Mouse (Mus musculus) heart, embryonic 12.5 days (tissue): ENCODE measurements around the gene Tctex1d4. TPM values are rescaled to one million over a fixed set of nuclear protein-coding genes. Genes with fewer than 3 reads are reported as not detected.
A peak's percentile ranks its signal among the peaks of the same experiment; 100 is the strongest.

Source experiments
- ATAC-seq: fragments of 200-750 bp; cut with Nextera tagmentation; 2 replicates; pipeline ENCODE4 v1.8.0; 2017; ENCODE audit warnings: moderate TSS enrichment, moderate library complexity; ENCODE audit not compliant: insufficient number of reproducible peaks, low FRiP score
- H3K27ac ChIP-seq: fragments of 300-500 bp; sonication (generic); 2 replicates; pipeline ENCODE4 v1.5.1; 2016; ENCODE audit warnings: mild to moderate bottlenecking, moderate library complexity; ENCODE audit not compliant: poor library complexity, severe bottlenecking
- H3K27me3 ChIP-seq: fragments of 300-500 bp; sonication (generic); replicated peaks from 2 replicates; pipeline ENCODE4 v1.6.1; 2016; ENCODE audit warnings: mild to moderate bottlenecking, moderate library complexity
- H3K36me3 ChIP-seq: fragments of 300-500 bp; sonication (generic); 2 replicates; pipeline ENCODE4 v1.6.1; 2016; ENCODE audit warnings: mild to moderate bottlenecking, moderate library complexity
- H3K4me1 ChIP-seq: fragments of 300-500 bp; sonication (generic); replicated peaks from 2 replicates; pipeline ENCODE4 v1.6.1; 2016; ENCODE audit warnings: mild to moderate bottlenecking
- H3K4me2 ChIP-seq: fragments of 300-500 bp; sonication (generic); 2 replicates; pipeline ENCODE4 v1.6.1; 2016; ENCODE audit warnings: mild to moderate bottlenecking, moderate library complexity
- H3K4me3 ChIP-seq: fragments of 300-500 bp; sonication (generic); 2 replicates; pipeline ENCODE4 v1.5.1; 2016; ENCODE audit warnings: mild to moderate bottlenecking
- H3K9ac ChIP-seq: fragments of 300-500 bp; sonication (generic); 2 replicates; pipeline ENCODE4 v1.6.1; 2016; ENCODE audit warnings: mild to moderate bottlenecking, moderate library complexity
- H3K9me3 ChIP-seq: fragments of 300-500 bp; sonication (generic); replicated peaks from 2 replicates; pipeline ENCODE4 v1.6.1; 2016; ENCODE audit warnings: mild to moderate bottlenecking, moderate library complexity
- WGBS: fragments of 180-500 bp; shearing (Covaris S2); methylation state at CpG from one replicate; pipeline ENCODE4 v1.1.7; 2016; 5-methylcytosine and 5-hydroxymethylcytosine counted together
- polyA plus RNA-seq: library from polyadenylated mRNA; unstranded; fragments of >200 nt; fragmentation: Nextera tagmentation; extraction: Ambion mirVana; gene quantifications from 2 replicates; pipeline ENCODE4 v1.2.1, GENCODE M21; 2016

Tctex1d4 gene
- polyA plus RNA-seq, 1 experiment from 2014 or later: not detected

DNA sequence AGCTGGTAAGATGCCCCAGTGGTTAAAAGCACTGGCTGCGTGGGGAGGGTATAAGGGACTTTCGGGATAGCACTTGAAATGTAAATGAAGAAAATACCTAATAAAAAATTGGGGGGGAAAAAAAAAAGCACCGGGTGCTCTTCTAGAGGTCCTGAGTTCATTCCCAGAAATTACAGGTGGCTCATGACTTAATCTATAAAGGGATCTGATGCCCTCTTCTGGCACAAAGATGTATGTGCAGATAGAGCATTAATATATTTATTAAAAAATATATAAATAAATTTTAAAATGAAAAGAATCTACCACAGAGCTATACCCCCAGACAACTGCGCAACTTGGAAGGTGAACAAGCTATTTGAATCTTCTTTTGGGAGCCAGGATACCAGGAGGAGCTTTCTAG, 14.0 kb downstream of the Tctex1d4 start:
- no peaks in the 10 kb centered on the region for H3K36me3 ChIP-seq
- H3K4me1 ChIP-seq: peaks cover 6% of the 10 kb centered on the region; the same call in 1 of the 2 replicates
- H3K27me3 ChIP-seq: no peaks in the 10 kb centered on the region
- H3K9ac ChIP-seq: no peak overlapping the region
- no peaks in the 10 kb centered on the region for H3K9me3 ChIP-seq
- H3K4me2 ChIP-seq: no peak overlapping the region
- no peak for ATAC-seq
- no peak overlapping the region for H3K27ac ChIP-seq
- 41% methylated on average over 4 of the region's 4 CpGs for WGBS
- H3K4me3 ChIP-seq: no peak overlapping the region

DNA sequence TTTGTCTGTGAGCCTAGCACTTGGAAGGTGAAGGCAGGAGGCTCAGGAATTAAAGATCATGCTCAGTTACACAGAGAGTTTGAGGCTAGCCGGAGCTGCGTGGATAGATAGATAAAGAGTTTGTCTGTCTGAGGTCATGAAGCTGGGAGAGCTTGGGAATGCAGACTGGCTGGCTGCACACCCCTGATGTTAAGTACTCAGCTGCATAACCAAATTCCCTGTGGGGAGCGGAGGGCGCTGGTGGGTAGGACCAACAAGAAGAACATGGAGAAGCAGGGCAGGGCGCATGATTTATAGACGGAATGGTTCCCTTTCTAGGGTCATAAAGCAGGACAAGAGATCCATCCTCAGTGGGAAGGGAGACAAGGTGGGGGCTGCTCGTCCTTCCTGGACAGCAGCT, 16.4 kb downstream of the Tctex1d4 start:
- ATAC-seq: no peak
- Histone ChIP-seq H3K4me1 (peaks cover 6% of the 10 kb centered on the region; the same call in 1 of the 2 replicates), H3K4me2 (no peak overlapping the region), H3K9me3 (no peaks in the 10 kb centered on the region), H3K27ac (no peak overlapping the region), H3K27me3 (no peaks in the 10 kb centered on the region), H3K36me3 (0 out of 2 replicates have a peak, but pooled peaks cover under 1% of the 10 kb centered on the region), H3K9ac (no peak overlapping the region), H3K4me3 (no peak overlapping the region)
- 41% methylated on average over 7 of the region's 7 CpGs for WGBS

- H3K27ac ChIP-seq: no peak overlapping the region
- no peak overlapping the region for H3K4me2 ChIP-seq
- no peak for ATAC-seq
- peaks cover 17% of the 10 kb centered on the region for H3K36me3 ChIP-seq
- no peaks in the 10 kb centered on the region for H3K27me3 ChIP-seq
- H3K9ac ChIP-seq: no peak overlapping the region
- peaks cover 6% of the 10 kb centered on the region; the same call in 1 of the 2 replicates for H3K4me1 ChIP-seq
- 91% methylated on average over 13 of the region's 13 CpGs for WGBS
- H3K9me3 ChIP-seq: no peaks in the 10 kb centered on the region
- no peak overlapping the region for H3K4me3 ChIP-seq
Measured at GRCm38 (mm10) chr4:117145248-117145647, 18.7 kb downstream of the Tctex1d4 start.

GRCm38 (mm10) chr4:117146176-117146575, 19.6 kb downstream of the Tctex1d4 start:
- peaks cover 26% of the 10 kb centered on the region for H3K36me3 ChIP-seq
- H3K4me3 ChIP-seq: no peak overlapping the region
- no peak; the same call in 1 of the 2 replicates for ATAC-seq
- H3K27ac ChIP-seq: no peak overlapping the region
- H3K4me2 ChIP-seq: no peak overlapping the region
- WGBS: 35% methylated on average over 15 of the region's 15 CpGs
- peaks cover 6% of the 10 kb centered on the region; the same call in 1 of the 2 replicates for H3K4me1 ChIP-seq
- H3K9ac ChIP-seq: no peak overlapping the region
- H3K9me3 ChIP-seq: no peaks in the 10 kb centered on the region
- no peaks in the 10 kb centered on the region for H3K27me3 ChIP-seq

DNA sequence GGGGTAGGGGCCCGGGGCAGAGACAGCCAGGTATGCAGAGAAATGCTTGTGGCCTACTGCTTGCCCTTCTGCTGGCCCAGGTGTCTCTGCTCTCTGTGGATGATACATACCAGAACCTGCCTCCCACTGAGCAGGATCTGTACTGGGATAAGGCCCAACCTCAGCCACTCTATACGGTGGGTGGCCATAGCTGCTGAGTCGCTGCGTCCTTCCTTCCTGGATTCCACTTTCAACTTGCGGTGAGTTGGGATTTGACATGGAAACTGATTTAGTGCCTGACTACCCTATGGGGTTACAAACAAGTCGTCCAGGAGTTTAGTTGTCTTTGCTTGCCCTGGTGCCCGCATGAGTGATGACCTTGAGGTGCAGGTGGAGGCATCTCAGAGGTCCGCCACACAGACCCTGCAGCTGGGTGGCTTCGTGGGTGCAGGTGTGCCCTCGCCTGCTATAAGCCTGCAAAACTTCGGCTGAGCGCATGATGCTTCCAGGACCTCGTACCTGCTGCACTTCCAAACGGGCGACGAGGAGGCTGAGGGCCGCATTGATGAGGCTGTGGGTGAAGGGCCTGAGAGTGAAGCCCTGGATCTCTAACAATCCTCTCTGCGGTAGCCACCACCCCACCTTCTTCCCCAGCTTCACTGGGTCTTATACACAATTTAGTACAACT, 21.6 kb downstream of the Tctex1d4 start:
- 79% methylated on average over 18 of the region's 18 CpGs for WGBS
- peaks cover 44% of the 10 kb centered on the region for H3K36me3 ChIP-seq
- H3K4me3 ChIP-seq: no peak overlapping the region
- no peak overlapping the region for H3K27ac ChIP-seq
- no peak overlapping the region for H3K4me2 ChIP-seq
- no peaks in the 10 kb centered on the region for H3K27me3 ChIP-seq
- H3K9me3 ChIP-seq: no peaks in the 10 kb centered on the region
- no peak overlapping the region for H3K9ac ChIP-seq
- H3K4me1 ChIP-seq: peaks cover 13% of the 10 kb centered on the region
- ATAC-seq: no peak

- Histone ChIP-seq H3K36me3 (peaks cover 51% of the 10 kb centered on the region), H3K4me3 (no peak overlapping the region), H3K9ac (no peak overlapping the region), H3K27ac (no peak overlapping the region), H3K4me2 (no peak overlapping the region), H3K9me3 (no peaks in the 10 kb centered on the region), H3K27me3 (no peaks in the 10 kb centered on the region), H3K4me1 (peaks cover 17% of the 10 kb centered on the region)
- WGBS: 71% methylated on average over 24 of the region's 24 CpGs
- no peak for ATAC-seq
Measured at GRCm38 (mm10) chr4:117148815-117149214, 22.2 kb downstream of the Tctex1d4 start.

GRCm38 (mm10) chr4:117149291-117150211, 23.0 kb downstream of the Tctex1d4 start:
- ATAC-seq: no peak
- Histone ChIP-seq H3K4me2 (no peak overlapping the region), H3K27me3 (no peaks in the 10 kb centered on the region), H3K36me3 (peaks cover 58% of the 10 kb centered on the region), H3K9me3 (no peaks in the 10 kb centered on the region), H3K27ac (no peak overlapping the region), H3K9ac (no peak overlapping the region), H3K4me1 (peaks cover 25% of the 10 kb centered on the region), H3K4me3 (no peak overlapping the region)
- WGBS: 66% methylated on average over 6 of the region's 6 CpGs

DNA sequence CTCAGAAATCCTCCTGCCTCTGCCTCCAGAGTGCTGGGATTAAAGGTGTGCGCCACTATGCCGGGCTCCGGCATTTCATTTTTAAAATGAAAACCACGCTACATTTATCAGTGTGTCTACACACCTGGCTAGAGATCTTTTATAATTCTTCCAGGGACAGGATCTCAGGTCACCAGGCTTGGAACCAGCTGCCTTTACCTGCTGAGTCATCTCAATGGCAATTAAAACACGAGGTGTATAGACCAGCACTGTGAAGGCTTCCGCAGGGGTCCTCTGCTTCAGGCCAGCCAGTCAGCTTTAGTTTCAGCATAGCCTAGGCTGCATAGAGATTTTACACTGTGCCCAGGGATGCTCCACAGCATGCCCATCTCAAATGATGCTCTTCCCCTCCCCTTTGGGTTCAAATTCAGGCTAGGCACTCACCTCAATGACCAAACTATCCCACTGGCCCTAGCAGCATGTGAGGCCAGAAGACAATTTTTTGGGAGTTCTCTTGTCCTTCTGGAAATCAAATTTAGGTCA, 23.7 kb downstream of the Tctex1d4 start:
- no peak overlapping the region for H3K4me3 ChIP-seq
- no peak overlapping the region for H3K27ac ChIP-seq
- H3K9me3 ChIP-seq: no peaks in the 10 kb centered on the region
- peaks cover 26% of the 10 kb centered on the region for H3K4me1 ChIP-seq
- no peak overlapping the region for H3K9ac ChIP-seq
- ATAC-seq: no peak
- peaks cover 63% of the 10 kb centered on the region for H3K36me3 ChIP-seq
- no peak overlapping the region for H3K4me2 ChIP-seq
- WGBS: 86% methylated on average over 6 of the region's 6 CpGs
- no peaks in the 10 kb centered on the region for H3K27me3 ChIP-seq

DNA sequence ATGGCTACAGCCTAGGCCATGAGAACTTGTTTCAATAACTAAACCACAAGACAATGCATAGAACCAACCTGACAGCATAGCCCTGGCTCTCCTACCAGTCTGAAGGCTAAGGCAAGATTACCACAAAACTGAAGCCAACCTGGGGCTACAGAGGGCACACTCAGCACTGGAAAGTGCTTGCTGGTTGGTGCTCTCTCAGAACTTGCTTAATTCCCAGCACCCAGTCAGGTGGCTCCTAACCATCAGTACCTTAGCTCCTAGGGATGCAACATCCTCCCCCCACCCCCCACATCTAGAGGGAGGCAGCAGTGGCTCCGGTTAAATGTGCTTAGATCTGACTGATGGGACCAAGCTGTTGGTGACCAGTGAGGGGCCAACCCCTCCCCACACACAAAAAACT, 24.8 kb downstream of the Tctex1d4 start:
- 84% methylated on average over 1 of the region's 1 CpGs for WGBS
- H3K36me3 ChIP-seq: peaks cover 63% of the 10 kb centered on the region
- H3K27me3 ChIP-seq: no peaks in the 10 kb centered on the region

DNA sequence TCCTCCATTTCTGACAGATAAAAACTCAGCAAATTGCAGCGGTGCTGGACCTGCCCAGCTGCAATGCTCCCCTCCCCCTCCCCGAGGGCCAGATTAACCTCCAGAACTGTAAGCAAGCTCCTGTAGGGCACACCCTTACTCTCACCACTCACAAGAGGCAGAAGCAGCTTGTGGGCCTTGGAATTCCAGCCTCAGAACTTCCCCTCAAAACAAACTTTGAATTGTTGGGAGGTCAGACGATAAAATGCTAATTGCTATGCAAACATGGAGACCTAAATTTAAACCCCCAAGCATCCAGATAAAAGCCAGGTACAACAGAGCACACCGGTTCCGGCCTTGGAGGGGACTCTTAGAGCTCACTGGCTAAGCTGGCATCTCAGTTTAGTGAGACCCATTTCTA, 26.1 kb downstream of the Tctex1d4 start:
- Histone ChIP-seq H3K9ac (0 out of 2 replicates have a peak overlapping the region, but pooled peaks have one; percentile 45), H3K4me2 (no peak overlapping the region), H3K27me3 (no peaks in the 10 kb centered on the region), H3K27ac (no peak overlapping the region), H3K4me3 (no peak overlapping the region), H3K9me3 (no peaks in the 10 kb centered on the region), H3K4me1 (peaks cover 26% of the 10 kb centered on the region), H3K36me3 (peaks cover 63% of the 10 kb centered on the region)
- no peak for ATAC-seq
- WGBS: 76% methylated on average over 5 of the region's 5 CpGs

More for the DNA sequence above, 24.8 kb downstream of the Tctex1d4 start:
- H3K9ac ChIP-seq: no peak overlapping the region
- no peak overlapping the region for H3K27ac ChIP-seq
- no peaks in the 10 kb centered on the region for H3K9me3 ChIP-seq
- no peak for ATAC-seq
- no peak overlapping the region for H3K4me3 ChIP-seq
- H3K4me2 ChIP-seq: no peak overlapping the region
- H3K4me1 ChIP-seq: peaks cover 26% of the 10 kb centered on the region
